Mouse (Mus musculus): ENCODE measurements around the gene Eif3k.
A peak's percentile ranks its signal among the peaks of the same experiment; 100 is the strongest.
"Not testable (repeated sequence)": the region's sequence is repeated elsewhere in the genome, so short reads cannot be mapped to it uniquely, and the experiment has no call there.

Eif3k gene

DNA sequence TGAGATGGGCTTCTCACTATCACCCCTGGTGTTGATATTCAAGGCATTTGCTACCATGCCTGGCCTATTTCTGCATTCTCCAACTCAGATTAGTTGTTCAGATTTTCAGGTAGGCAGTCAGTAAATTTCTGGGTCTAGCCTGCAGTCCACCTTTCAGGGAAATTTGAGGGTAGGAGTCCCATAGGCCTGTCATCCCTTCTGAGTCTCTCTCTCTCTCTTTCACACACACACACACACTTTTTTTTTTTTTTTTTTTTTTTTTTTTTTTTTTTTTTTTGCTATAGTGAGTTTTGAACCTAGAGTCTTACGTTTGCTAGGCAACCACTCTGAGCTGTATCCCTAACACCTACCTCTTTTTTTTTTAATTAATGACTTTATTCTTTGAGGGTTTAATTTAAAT is 2.8 kb upstream of the Eif3k start:
- DNase-seq, result no peak

DNA sequence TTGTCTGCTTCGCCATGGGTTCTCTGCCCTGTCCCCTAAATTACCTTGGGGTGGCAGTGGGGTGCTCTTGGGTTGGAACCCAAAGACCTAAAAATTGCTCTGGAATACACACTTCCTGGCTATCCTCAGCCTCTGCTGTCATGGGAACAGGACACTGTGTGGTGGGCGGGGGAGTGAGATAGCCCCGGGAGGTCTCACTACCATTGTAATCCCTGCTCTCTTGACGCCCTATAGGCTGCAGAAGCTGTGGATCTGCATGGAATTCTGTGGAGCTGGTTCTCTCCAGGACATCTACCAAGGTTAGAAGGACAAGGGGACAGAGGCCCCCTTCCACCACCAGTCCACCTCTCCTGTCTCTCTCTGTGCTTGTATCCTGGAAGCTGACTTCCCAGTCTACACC is 2.2 kb upstream of the Eif3k start:
- DNase-seq, result no peak

DNA sequence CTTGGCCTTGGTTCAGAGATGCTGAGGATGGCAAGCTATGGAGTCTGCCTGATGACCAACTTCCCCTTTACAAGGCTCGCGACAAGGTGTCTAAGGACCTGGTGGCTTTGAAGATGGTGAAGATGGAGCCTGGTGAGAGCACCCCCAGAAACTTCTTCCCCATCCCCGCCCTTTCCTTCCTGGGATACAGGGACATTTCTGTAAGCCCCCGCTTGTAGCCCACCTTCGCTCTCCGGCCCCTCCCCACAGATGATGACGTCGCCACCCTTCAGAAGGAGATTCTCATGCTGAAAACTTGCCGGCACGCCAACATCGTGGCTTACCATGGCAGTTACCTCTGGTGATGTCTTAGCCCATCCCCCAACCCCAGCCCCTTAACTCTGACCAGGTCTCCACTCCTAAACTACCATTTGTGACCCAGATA is 1.5 kb upstream of the Eif3k start:
- no peak for DNase-seq

DNA sequence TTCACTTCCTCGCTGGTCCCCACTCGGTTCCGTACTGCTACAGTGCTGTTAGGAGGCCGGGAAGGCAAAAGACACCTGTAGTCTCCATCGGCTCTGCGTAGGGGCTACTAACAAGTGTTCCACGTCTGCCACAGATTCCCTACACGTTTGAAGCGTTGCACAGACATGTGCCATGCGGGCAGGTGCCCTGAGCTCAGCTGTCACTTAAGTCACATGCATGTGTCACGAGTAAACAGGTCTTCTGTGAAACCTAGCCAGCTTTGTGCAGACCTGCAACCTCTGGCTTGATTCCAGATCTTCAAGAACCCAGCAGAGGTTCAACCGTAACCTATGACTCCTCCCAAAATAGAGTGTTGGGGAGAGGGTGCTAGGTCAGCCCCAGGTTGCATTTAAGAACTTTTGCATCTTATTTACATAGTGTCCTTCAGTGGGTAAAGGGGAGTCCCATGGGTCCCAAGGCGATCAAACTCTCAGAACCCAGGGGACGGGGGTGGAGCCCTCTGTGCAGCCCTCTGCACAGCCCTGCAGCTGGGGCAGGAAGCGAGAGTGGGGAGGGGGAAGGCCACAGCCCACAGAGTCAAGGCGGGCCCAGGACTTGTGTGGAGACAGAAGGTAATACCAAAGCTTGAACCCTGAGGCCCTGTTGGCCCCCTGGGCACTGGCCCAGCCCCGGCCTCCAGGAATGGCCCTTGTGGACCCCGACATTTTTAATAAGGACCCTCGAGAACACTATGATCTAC is 780 bp upstream of the Eif3k start:
- DNase-seq, result no peak

DNA sequence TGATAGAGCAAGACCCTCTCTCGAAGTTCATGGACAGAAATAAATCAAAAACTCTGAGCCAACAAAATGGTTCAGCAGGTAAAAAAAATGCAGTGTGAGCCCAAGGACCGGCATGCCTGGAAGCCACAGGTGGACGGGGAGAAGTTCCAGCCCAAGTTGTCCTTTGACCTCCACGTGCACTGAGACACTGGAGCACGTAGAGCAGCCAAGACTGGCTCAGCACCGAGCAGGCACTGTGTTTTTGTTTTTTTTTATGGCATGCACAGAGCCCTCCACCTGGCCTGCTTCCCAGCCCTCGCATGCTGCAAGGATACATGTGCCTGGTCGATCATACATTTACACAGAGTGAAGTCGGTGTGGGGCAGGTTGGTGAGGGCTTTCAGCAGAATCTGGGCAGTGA is 4.1 kb downstream of the Eif3k start:
- DNase-seq, result no peak

DNA sequence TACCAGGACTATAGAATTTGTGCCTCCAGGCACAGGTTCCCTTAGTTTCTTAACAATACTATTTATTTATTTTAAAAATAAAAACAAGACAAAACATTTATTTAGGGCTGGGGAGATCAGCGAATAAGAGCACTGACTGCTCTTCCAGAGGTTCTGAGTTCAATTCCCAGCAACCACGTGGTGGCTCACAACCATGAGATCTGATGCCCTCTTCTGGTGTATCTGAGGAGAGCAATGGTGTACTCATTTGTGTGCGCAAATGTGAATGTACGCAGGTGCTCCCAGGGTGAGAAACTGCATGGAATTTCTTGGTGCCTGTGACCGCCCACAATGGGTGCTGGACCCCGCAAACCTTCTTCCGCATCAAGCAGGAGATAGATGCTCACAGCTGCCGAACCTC is 8.6 kb downstream of the Eif3k start:
- DNase-seq, result no peak

DNA sequence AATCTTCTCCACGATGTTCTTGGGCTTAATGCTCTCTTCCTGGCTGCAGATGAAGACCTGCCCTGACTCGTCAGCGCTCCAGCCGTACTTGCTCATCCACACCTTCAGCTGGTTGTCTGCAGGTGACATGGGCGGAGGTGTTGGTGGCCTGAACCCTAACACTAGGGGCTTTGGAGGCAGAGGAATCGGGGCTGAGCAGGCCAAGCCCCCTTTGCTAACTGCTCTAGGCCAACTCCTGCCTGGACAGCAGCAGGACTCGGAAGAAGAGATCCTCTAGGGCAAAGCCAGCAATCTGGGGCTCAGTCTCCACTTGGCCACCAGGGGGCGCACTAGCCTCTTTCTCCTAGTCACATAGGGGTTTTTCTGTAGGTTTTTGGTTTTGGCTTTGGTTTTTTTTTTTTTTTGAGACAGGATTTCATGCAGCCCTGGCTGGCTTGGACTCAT is 9.1 kb downstream of the Eif3k start:
- peak; percentile 58 for DNase-seq

DNA sequence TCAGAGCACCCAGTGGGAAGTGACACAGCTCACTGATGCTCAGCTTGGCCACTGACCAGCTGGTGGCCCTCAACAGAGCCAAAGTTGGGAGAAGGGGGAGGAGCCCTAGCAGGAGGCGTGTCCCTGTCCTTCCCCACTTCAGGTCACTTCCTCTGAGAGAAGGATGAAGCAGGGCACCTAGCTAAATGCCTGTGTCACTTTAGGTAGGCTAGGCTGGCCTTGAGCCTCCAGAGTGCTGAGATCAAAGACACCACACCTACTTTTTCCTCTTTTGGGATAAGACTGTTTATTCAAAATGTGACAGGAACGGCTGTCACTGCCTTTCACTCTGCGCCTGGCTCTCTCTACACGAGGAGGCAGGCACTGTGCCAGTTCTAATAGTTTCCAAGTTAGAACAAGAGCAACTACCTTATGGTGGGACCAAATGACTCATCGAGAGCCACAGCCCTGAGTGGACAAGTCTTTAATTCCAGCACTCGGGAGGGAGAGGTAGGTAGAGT is 9.8 kb downstream of the Eif3k start:
- peak; percentile 62 for DNase-seq

DNA sequence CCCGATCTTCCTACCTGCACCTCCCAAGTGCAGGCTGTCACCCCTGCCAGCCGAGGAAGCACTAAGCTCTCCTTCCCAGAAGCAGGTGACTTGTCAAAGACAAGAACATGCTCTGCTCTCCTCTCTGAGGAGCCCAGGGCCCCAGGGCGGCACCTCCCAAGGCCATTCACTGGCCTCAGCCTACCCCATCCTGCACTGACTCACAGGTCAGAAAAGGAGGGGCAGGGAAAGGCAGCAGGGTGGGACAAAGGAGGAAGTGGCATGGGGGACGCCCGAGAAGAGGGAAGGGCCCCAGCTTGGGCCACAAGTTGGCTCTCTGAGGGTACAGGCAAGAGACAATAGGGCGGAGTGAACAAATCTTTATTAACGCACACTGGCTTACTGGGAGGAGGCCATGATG is 10.6 kb downstream of the Eif3k start:
- DNase-seq, result no peak

DNA sequence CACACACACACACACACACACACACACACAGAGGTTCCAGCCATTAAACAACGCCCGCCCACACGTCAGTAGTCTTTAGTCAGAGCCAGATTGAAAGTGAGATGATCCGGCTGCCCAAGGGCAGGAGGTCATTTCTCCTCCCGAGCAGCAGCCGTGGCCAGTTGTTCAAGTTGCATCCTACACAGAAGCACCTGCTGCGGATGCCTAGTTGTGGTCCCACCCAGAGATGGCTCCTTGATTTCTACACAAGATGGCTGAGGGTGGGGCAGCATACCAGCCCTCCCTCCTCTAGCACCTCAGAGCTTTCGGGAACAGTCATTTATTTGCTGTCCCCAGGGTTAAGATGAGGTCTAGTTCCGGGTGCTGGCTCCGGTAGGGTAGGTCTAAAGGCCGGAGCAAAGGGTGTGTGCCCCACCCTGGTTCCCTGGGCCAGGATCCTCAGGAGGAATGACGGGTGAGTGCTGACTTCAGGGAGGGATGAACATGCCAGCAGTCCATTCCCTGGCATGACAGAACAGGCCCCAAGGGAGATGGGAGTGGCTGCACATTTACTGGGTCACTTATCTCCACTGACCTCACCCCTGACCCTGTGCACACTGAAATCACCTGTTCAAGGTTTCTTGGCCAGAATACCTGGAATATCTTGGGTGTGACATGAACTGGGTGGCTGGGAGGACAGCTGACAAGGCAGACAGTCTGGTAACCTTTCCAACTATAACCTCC is 11.8 kb downstream of the Eif3k start:
- DNase-seq, result no peak

DNA sequence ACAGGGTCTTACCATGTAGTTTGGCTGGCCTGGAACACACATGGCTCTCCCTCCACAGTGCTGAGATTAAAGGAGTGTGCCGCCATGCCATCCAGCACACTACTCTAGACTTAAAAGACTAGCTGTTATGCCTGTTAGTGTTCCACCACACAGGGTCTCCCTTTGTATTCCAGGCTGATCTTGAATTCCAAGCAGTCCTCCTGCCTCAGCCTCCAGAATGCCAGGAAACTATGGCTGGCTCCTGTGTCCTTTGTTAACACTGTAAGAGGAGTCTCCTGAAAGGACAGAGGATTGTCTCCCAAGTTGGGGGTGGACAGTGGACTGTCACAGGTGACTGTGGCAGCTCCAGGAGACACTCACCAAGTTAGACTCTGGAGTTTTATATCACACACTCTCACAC is 12.4 kb downstream of the Eif3k start:
- DNase-seq, result no peak

DNA sequence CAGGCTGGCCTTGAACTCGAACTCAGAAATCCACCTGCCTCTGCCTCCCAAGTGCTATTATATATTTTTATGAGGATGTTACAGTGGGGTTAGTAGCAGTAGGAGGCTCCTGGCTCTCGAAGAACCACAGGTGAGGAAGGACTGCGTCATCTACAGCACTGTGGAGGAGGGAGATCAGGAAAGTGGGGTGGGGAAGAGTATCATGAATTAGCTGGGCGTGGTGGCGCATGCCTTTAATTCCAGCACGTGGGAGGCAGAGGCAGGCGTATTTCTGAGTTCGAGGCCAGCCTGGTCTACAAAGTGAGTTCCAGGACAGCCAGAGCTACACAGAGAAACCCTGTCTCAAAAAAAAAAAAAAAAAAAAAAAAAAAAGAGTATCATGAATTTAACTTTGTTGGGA is 13.5 kb downstream of the Eif3k start:
- DNase-seq, result not testable (repeated sequence)

DNA sequence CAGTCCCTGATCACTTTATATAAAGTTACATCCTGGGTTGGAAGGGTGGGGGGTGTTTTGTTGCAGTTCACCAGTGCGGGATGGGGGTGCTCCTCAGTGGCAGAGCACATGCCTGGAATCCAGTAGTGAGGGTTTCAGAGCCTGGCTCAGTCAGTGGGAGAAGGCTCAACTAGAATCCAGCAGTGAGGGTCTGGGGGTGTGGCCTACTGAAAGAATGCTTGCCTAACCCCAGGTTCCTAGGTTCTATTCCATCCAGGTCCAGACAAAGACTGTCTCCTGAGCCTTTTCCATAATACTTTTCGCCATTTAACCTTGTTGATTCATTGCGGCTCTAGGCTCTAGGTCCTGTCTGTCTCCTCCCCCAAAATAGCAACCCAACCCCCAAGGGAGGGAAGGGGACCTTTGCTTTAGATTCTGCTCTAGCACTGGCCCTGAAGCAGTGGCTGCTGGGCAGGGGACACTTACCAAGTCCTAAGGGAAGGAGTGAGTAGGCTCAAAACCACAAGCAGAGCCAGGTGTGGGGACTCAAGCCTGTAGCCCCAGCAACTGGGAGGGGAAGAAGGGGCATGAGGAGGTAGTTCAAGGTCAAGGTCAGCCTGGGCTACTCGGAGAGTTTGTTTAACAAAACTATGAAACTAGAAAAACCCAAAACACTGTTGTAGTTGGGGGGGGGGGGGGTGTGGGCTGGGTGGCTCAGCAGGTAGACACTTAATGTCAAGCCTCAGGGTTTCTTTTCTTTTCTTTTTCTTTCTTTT is 14.7 kb downstream of the Eif3k start:
- DNase-seq, result no peak

DNA sequence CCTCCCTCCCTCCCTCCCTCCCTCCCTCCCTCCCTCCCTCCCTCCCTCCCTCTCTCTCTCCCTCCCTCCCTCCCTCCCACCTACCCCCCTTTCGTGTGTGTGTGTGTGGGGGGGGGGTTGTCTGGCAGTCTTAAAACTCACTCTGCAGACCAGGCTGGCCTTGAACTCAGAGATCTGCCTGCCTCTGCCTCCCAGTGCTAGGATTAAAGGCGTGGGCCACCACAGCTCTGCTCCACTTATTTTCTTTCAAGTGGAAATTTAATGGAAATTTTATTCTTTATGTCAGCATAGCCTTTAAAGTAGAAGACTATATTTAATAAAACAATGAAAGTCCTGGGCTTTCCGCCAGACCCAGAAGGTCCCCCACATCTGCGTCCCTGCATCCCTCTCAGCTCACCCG is 15.5 kb downstream of the Eif3k start:
- no peak for DNase-seq

DNA sequence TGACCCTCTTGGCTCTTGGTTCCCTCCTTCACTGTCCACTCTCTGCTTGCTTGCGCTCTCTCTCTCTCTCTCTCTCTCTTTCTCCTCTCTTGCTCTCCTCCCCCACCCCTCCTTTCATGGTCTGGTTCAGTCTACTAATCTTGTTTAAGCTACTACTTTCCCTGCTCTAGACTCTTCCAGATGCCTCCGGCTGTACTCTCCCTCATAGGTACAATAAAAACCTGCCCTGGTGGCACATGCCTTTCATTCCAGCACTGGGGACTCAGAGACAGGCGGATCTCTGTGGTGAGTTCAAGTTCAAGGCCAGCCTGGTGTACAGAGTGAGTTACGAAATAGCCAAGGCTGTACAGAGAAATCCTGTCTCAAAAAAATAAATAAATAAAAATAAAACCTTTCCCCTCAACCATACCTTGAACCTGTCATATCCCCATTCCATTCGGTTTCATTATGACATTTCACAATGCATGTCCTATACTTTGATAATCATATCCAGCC is 16.3 kb downstream of the Eif3k start:
- DNase-seq, result no peak

DNA sequence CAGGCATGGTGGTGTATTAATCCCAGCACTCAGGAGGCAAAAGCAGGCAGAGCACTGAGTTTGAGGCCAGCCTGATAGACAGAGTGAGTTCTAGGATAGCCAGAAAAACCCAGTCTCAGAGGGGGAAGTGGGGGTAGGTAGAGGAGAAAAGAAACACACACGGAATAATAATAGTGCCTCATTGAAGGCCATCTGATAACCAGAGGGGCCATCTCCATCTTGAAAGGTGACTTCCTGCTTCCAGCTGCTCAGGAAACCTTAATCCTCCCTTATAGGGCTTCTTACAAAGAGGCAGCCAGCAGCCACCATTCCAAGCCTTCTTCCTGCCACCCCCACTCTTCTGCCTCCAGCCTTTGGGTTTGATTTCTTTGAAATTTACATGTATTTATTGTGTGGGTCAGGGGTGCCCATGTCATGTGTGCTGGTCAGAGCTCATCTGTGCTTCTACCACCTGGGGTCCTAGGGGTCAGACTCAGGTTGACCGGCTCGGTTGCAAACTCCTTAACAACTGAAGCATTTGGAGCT is 18.2 kb downstream of the Eif3k start:
- no peak for DNase-seq

DNA sequence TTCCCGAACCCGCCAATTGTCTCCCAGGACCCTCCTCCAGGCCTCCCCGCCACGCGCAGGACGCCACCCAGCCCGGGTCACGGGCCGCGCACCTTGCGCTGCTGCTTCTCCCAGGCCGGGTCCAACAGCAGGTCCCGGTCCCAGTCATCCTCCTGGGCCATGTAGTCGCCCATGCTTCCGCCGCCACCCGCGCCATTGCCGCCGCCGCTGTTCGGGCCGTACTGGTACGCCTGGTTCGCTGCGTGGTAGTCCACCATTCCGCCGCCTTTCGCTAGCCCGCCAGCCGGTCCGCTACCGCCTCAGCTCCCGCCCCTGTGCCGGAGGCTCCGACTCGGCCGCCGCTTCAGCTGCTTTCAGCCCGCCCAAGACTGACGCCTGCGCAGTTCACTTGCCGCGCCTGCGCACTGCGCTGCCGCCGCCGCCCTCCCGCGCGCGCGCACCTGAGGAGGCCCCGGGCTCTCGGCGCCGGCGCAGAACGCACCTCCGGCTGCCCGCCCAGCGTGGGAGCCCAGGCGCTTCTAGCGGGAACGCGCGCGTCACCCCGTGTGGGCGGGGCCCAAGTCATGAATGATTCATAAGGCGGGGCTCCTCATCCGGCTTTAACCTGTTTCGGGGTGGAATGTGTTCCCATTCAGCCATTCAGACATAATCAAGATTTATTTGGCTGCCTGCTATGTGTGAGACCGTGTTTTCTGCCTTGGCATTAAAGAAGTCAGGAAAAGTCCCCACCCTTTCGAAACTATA is 19.6 kb downstream of the Eif3k start, which contains the start of gene Actn4:
Gene Actn4 (minus strand): TSS at position 414 of the 744 bp plus-strand sequence.
- peak; percentile 99 for DNase-seq

DNA sequence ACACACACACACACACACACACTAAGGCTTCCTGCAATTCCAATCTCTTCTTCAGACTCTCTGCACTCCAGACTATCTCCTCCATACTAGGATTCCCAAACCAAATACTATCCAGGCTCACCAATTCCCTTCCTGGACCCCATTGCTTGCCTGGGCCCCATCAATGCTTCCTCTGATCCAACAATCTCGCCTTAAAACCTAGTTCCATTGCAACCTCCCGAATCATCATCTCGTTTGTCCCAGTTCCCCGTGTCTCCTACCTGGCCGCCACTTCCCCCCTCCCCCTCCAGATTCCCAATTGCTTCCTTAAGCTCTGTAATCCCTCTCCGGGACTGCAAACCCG is 20.1 kb downstream of the Eif3k start:
- DNase-seq, result no peak

DNA sequence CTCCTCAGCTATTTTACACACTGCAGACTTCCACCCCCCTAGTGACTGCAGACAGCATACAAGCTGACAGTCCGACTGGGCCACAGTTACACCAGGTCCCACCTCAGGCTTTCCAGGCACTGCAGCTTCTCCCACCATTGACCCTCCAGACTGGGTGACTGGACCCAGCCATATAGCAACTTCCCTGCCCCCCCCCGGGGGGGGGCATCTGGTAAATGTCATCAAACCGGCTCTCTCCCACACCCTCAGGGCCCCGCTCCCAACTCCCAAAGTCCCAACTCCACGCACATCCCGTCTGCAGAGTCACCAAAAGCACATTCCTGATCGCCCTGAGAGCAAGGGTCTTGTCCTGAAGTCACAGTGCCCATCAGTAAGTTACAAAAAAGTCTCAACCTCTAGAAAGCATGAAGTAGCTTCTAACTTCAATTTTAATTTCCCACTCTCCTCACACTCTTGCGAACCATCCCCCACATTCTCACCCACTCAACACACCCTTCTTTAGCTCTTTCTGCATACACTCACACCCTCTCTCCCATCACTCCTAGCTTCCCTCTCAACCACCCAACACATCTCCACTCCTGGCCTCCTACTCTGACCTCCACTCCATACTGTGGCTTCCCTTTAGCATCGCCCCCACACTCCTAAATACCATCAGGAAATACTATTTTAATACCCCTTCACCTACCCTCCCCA is 21.2 kb downstream of the Eif3k start:
- DNase-seq, result no peak

DNA sequence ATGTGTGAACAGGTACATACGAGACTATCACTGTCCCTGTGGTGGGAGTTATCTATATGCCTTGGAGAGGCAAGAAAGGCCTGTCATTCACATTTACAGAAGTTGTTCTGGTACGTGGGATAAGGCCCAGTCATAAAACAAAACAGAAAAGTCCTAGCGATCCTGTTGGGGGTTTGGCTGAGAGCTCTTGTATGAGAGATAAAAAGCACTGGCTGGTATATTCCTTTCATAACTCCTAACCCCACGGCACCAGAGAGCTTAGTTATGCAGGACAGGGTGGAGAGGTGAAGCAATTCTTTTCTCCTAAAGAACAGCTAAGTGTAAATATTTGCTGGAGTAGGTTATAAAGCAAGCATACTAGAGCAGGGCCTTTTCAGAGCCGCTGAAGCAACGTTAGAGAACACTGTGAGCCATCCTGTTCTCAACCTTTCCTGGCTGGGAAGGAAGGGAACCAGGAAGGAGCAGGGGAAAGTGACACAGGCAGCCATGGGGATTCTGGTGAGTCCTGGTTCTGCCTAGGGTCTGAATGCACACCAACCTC is 22.1 kb downstream of the Eif3k start:
- no peak for DNase-seq

DNA sequence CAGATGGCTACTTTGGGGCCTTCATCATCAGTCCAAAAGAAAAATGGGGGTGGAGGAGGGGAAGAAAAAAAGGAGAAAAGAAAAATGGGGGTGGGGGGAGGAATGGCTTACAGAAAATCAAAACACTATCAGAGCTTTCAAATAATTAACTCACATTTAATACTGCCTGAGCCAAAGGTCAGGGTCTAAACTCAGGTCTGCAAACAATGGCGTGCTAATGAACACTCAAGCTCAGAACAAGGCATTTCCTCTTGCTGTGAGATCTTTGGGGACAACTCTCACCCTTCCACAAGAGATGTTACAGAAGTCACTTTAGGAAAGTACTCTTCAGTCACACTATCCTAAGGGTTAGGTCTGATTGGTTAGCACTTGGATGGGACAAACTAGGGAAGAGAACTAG is 22.9 kb downstream of the Eif3k start:
- no peak for DNase-seq

Measured in layer of hippocampus, adult 9-11 months (tissue).